Mouse (Mus musculus) monocyte, adult 5-6 weeks (primary cell): ENCODE results near the gene Gm10837. TPM values are rescaled to one million over a fixed set of nuclear protein-coding genes. Genes with fewer than 3 reads are reported as not detected.
"Not testable (repeated sequence)": the region's sequence is repeated elsewhere in the genome, so short reads cannot be mapped to it uniquely, and the experiment has no call there.

Experiments
- ATAC-seq: fragments of 153-309, 156-312 bp; replicated peaks from 2 replicates; pipeline ENCODE4 v1.8.0; 2017; ENCODE audit warnings: mild to moderate bottlenecking; ENCODE audit not compliant: low TSS enrichment, insufficient number of reproducible peaks, severe bottlenecking, poor library complexity, low FRiP score
- total RNA-seq: library from RNA; stranded (forward); fragments of 200-1000, 200-491, 200-594 nt; gene quantifications from 3 replicates; pipeline ENCODE4 v1.2.3, GENCODE M21; 2017

Gene Gm10837
- total RNA-seq, result not detected in 3 replicates

GRCm38 (mm10) chr14:122490441-122491328 is at the start of gene Gm10837:
Gm10837 (plus strand) TSS chr14:122490586.
- no peak for ATAC-seq

GRCm38 (mm10) chr14:122449601-122450495 is 40.5 kb upstream of the Gm10837 start:
- ATAC-seq, result no peak

GRCm38 (mm10) chr14:122450496-122451382 is 39.6 kb upstream of the Gm10837 start, which contains the start of gene Gm5089:
Gm5089 (minus strand) TSS chr14:122451115.
- no peak for ATAC-seq

GRCm38 (mm10) chr14:122451551-122452145 is 38.7 kb upstream of the Gm10837 start:
- ATAC-seq, result no peak

GRCm38 (mm10) chr14:122452701-122453387 is 37.5 kb upstream of the Gm10837 start:
- ATAC-seq, result no peak

- no peak for ATAC-seq
These were observed 36.9 kb upstream of the Gm10837 start for GRCm38 (mm10) chr14:122453388-122453995.

GRCm38 (mm10) chr14:122453996-122454738 is 36.2 kb upstream of the Gm10837 start:
- no peak for ATAC-seq

GRCm38 (mm10) chr14:122454901-122455561 is 35.4 kb upstream of the Gm10837 start:
- ATAC-seq, result no peak

- no peak for ATAC-seq
These were observed 34.8 kb upstream of the Gm10837 start for GRCm38 (mm10) chr14:122455562-122455958.

GRCm38 (mm10) chr14:122459332-122459731 is 31.1 kb upstream of the Gm10837 start:
- not testable (repeated sequence) for ATAC-seq

GRCm38 (mm10) chr14:122459776-122460175 is 30.6 kb upstream of the Gm10837 start:
- ATAC-seq, result no peak

GRCm38 (mm10) chr14:122460226-122460625 is 30.2 kb upstream of the Gm10837 start:
- no peak for ATAC-seq

- no peak for ATAC-seq
These were observed 28.9 kb upstream of the Gm10837 start for GRCm38 (mm10) chr14:122461500-122461899.

- ATAC-seq, result no peak
These were observed 28.4 kb upstream of the Gm10837 start for GRCm38 (mm10) chr14:122461966-122462365.

GRCm38 (mm10) chr14:122462689-122463079 is 27.7 kb upstream of the Gm10837 start:
- ATAC-seq, result no peak

GRCm38 (mm10) chr14:122463080-122463691 is 27.2 kb upstream of the Gm10837 start:
- ATAC-seq, result no peak
